Mouse (Mus musculus): ENCODE data around the gene Trip4.

The Trip4 gene

GRCm38 (mm10) chr9:65834628-65835354 is 73.8 kb downstream of the Trip4 start:
- DNase-seq (ENCODE audit: low spot score in 2 of 2) = no peak

DNA sequence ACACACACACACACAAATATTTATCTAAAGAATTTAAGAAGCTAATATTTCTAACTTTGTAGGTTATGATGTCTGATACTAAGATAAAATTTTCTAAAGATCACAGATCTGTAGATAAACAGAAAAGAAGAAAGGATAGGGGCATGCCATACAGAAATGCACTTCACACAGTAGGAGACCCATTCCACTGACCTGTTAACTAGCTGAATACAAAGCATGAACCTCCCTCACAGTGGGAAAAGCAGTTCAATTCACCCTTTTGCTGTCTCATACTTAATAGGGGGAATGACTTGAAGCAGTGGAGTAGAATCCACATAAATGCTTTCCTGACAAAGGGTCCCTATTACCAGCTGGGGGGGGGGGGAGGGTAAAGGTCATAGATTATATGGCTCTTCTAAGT is 75.0 kb downstream of the Trip4 start:
- no peak for DNase-seq (ENCODE audit: low spot score in 2 of 2)

- no peak for DNase-seq (ENCODE audit: low spot score in 2 of 2)
Measured at GRCm38 (mm10) chr9:65833230-65833629, 75.4 kb downstream of the Trip4 start.

GRCm38 (mm10) chr9:65832041-65832440 is 76.6 kb downstream of the Trip4 start:
- peak in 1 of 2 experiments; percentile 33 for DNase-seq (ENCODE audit: low spot score in 2 of 2)

- no peak for DNase-seq (ENCODE audit: low spot score in 2 of 2)
Measured at GRCm38 (mm10) chr9:65831164-65831563, 77.4 kb downstream of the Trip4 start.

GRCm38 (mm10) chr9:65830255-65830654 is 78.3 kb downstream of the Trip4 start:
- peak; percentile 20 to 69 for DNase-seq (ENCODE audit: low spot score in 2 of 2)

GRCm38 (mm10) chr9:65829410-65829809 is 79.2 kb downstream of the Trip4 start:
- DNase-seq (ENCODE audit: low spot score in 2 of 2) = no peak

DNA sequence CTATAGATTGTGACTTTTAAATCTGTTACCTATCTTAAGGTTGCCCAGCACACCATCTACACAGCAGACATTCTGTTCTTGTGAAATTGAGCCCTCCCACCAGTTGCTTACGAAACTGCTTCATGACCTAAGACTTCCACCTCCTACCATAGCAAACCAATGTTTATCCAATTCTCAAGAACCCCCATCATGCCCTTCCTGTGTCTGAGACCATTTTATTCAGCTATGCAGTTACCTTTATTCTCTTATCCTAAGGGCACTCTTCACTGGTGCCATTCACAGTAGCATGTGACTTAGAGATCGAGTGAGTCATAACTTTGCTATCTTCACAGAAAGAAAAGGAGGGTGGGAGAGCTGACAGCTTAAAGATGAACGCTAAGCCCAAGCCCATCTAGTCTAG is 80.1 kb downstream of the Trip4 start:
- no peak for DNase-seq (ENCODE audit: low spot score in 2 of 2)

- no peak for DNase-seq (ENCODE audit: low spot score in 2 of 2)
Measured at GRCm38 (mm10) chr9:65828016-65828403, 80.6 kb downstream of the Trip4 start.

DNA sequence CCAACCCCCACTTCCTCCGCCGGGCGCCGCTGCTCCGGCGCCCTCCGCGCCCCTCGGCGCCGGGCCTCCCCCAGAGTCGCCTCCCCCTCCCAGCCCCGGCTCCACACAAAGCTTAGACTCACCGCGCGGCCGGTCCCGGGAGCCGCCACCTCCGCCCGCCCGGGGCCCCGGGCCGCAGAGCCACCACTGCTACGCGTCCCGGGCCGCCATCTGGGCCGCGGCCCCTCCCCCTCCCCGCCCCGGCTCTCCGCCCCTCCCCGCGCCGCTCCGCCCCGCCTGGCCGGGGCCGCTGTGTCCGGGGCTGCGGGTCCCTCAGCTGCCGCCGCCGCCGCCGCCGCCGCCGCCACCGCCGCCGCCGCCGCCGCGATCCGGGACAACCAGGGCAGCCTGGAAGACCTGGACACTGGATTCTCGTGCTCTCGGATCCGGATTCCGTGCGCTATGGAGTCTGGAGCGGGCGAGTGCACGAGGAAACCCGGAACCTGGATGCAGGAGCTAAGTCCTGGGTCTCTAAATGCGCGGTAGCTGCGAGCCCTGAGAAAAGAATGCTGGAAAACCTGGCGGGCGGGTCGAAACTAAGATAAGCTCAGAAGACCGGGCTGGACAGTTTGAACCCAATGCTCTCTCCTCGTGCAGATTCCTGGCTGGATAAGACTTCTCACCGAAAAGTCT is 81.1 kb downstream of the Trip4 start, which contains the start of gene Zfp609:
Gene Zfp609, minus strand, starts transcription at position 221 of the 672 bp plus-strand sequence.
- peak; percentile 96 for DNase-seq (ENCODE audit: low spot score in 2 of 2)

- peak; percentile 49 to 58 for DNase-seq (ENCODE audit: low spot score in 2 of 2)
Measured at GRCm38 (mm10) chr9:65826588-65827343, 81.8 kb downstream of the Trip4 start.

DNA sequence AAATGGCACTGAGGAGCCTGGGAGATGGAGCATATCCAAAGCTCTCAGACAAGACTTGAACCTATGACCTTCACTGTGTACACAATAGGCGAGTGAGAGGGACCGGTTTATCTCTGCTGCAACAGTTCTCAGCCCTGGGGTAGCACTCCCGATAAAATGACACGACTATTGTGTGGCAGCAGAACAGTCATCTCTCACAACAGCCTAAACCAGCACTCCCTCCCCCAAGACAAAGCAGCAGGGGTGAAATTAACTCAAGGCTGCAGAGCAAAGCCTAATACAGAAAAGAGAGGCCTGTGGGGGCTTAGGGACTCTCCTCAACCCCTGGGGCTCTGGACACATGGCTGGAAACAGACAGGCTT is 82.4 kb downstream of the Trip4 start:
- DNase-seq (ENCODE audit: low spot score in 2 of 2) = no peak

DNA sequence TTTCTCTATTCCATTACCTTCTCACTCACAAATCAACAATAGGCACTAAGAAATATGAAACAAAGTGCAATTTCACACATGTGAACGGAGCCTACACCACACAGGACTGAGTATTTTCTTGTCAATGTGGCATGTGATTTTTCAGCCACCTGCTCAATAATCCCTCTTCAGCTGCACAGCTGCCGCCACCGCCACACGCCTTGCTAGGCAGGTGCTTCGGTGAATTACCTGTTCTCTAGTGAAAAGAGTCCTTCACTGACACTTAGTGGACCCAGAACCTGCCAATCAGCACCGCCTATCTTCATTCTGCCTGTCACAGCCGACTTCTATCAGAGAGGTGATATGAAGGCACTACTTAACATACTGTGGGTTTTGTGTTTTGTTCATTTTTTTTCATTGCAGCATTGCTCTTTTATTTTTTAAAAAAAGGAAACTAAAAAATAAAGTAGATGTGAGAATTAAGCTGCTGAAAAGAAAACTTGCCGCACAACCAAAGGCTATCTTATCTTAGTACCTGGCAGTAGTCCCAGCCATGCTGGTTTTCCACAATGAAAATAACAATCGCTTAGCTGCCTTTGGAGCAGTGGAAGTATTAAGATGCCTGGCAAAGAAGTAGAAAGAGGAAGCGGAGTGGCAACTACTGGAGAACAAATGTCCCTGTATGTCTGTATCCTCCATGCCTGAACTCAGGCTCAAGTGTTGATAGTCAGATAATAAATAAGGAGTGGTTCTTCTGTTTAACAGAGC is 84.7 kb downstream of the Trip4 start:
- no peak for DNase-seq (ENCODE audit: low spot score in 2 of 2)

GRCm38 (mm10) chr9:65822011-65822410 is 86.6 kb downstream of the Trip4 start:
- no peak for DNase-seq (ENCODE audit: low spot score in 2 of 2)

DNA sequence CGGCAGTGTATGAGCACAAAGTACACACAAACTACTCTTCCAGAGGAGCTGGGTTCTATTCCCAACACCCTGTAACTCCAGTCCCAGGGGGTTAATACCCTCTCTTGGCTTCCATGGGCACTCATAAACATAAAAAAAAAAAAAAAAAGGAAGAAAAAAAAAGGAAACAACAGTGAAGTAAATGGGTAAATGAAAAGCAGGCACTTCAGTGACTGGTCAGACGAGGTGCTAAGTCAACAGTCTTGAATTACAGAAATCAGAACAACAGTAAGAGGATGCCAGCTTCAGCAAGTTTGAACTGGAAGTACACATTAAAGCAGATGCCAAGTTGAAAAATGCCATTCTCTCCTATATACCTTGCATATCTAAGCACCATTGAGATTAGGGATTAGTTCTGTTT is 88.3 kb downstream of the Trip4 start:
- DNase-seq (ENCODE audit: low spot score in 2 of 2) = no peak

DNA sequence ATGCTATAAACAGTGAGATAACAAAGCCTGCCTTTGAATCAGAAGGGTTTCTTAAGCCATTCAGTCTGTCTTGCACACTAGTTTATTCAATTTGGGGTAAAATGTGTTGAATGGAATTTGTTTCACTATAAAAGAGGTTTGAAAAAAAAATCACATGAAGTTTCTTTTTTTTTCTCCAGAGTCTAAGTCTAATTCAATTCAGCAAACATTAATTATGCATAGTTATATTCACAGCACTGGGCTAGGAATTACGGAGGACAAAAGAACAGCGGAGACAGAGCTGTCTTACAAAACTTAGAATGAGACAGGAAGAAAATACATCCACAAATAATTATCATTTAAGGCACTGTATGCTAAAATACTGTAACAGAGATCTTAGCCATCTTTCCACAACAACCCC is 90.2 kb downstream of the Trip4 start:
- DNase-seq (ENCODE audit: low spot score in 2 of 2) = no peak

GRCm38 (mm10) chr9:65812841-65813240 is 95.8 kb downstream of the Trip4 start:
- no peak for DNase-seq (ENCODE audit: low spot score in 2 of 2)

GRCm38 (mm10) chr9:65811784-65812183 is 96.8 kb downstream of the Trip4 start:
- DNase-seq (ENCODE audit: low spot score in 2 of 2) = no peak

GRCm38 (mm10) chr9:65807818-65808217 is 100.8 kb downstream of the Trip4 start:
- DNase-seq (ENCODE audit: low spot score in 2 of 2) = no peak

- DNase-seq (ENCODE audit: low spot score in 2 of 2) = no peak
Measured at GRCm38 (mm10) chr9:65807251-65807650, 101.3 kb downstream of the Trip4 start.

DNA sequence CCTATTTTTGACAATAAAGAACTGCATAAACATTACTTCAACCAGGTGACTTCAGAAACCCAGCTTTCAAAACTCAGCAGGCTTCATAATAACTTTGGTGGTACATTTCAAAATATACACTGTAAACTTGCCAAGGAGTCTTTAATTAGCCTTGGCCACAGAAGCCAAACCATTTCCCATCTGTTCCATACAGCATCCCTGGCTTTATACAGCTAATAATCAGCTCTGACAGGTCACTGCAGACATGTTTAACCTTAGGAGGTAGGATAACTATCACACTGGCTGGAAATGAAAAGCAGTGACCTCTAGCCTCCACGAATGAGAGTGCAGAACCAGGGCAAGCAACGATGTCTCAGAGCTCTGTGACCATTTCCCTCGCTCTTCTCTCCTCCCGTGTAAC is 108.8 kb downstream of the Trip4 start:
- no peak for DNase-seq (ENCODE audit: low spot score in 2 of 2)

DNA sequence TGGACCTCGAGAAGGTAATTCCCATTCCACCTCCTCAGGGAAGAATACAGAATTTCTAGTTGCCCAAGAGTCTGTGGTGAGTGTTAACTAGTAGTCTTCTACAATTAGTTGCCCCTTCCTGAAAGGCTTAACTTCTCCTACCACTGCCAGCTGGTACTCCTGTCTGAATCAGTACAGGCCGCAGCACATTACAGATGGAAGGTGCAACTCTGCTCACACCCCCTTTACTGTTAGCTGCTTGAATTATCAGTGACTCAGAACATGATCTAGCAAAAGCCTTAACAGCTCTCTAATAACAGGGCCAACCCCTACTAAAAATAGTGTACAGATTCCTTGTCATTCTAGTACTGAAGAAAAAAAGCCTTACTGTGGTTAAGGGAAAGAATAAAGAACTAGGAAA is 112.9 kb downstream of the Trip4 start:
- DNase-seq (ENCODE audit: low spot score in 2 of 2) = no peak

Data from frontal cortex, postnatal 36 days (tissue).